Mouse (Mus musculus) lung, embryonic 14.5 days (tissue): ENCODE data around the gene H2-Oa. TPM values are rescaled to one million over a fixed set of nuclear protein-coding genes. Genes with fewer than 3 reads are reported as not detected.

Experiments used
- ATAC-seq: fragments of 200-750 bp; cut with Nextera tagmentation; 2 replicates; pipeline ENCODE4 v1.8.0; 2017; ENCODE audit warnings: mild to moderate bottlenecking, moderate TSS enrichment, moderate library complexity; ENCODE audit not compliant: insufficient read depth
- DNase-seq: peaks from one replicate; pipeline ENCODE4 v3.0.0-alpha.2; 2015
- H3K27ac ChIP-seq: fragments of 300-500 bp; sonication (generic); 2 replicates; pipeline ENCODE4 v1.5.1; 2014; ENCODE audit warnings: low read depth, mild to moderate bottlenecking, moderate library complexity
- H3K27me3 ChIP-seq: fragments of 300-500 bp; sonication (generic); 2 replicates; pipeline ENCODE4 v1.6.1; 2014; ENCODE audit warnings: low read length, control low read depth; ENCODE audit not compliant: insufficient read depth
- H3K36me3 ChIP-seq: fragments of 300-500 bp; sonication (generic); 2 replicates; pipeline ENCODE4 v1.6.1; 2014; ENCODE audit warnings: control low read depth; ENCODE audit not compliant: insufficient read depth
- H3K4me1 ChIP-seq: fragments of 300-500 bp; sonication (generic); 2 replicates; pipeline ENCODE4 v1.6.1; 2014; ENCODE audit warnings: antibody characterized with exemption, control low read depth; ENCODE audit not compliant: insufficient read depth
- H3K4me2 ChIP-seq: fragments of 300-500 bp; sonication (generic); 2 replicates; pipeline ENCODE4 v1.6.1; 2014; ENCODE audit warnings: mild to moderate bottlenecking
- H3K4me3 ChIP-seq: fragments of 300-500 bp; sonication (generic); 2 replicates; pipeline ENCODE4 v1.5.1; 2014; ENCODE audit warnings: low read depth, low read length
- H3K9ac ChIP-seq: fragments of 300-500 bp; sonication (generic); 2 replicates; pipeline ENCODE4 v1.6.1; 2014
- H3K9me3 ChIP-seq: fragments of 300-500 bp; sonication (generic); 2 replicates; pipeline ENCODE4 v1.6.1; 2016; ENCODE audit warnings: low read depth, low read length, control low read depth
- CTCF ChIP-seq: IDR thresholded peaks from 2 replicates; pipeline ENCODE4 v1.5.1; 2016; ENCODE audit warnings: antibody characterized with exemption, low read depth
- WGBS: fragments of 180-500 bp; shearing (Covaris S2); extraction: QIAGEN DNeasy Blood & Tissue Kit; methylation state at CpG from one replicate; pipeline ENCODE4 v1.1.7; 2014; 5-methylcytosine and 5-hydroxymethylcytosine counted together
- polyA plus RNA-seq: library from polyadenylated mRNA; unstranded; fragments of >200 nt; fragmentation: Nextera tagmentation; extraction: Ambion mirVana; gene quantifications from 2 replicates; pipeline ENCODE4 v1.2.1, GENCODE M21; 2014

H2-Oa gene
- 0.26 TPM in 1 of 2 replicates, not detected in the other for polyA plus RNA-seq

GRCm38 (mm10) chr17:34092197-34092875, at the start of gene H2-Oa:
H2-Oa (plus strand) TSS chr17:34092340.
- Histone ChIP-seq H3K27ac (no peak within 1 kb of the TSS), H3K4me3 (no peak within 1 kb of the TSS)
- DNase-seq: no peak

GRCm38 (mm10) chr17:34045941-34046340, 46.2 kb upstream of the H2-Oa start:
- DNase-seq: no peak
- ATAC-seq: no peak
- WGBS: 76% methylated on average over 14 of the region's 14 CpGs
- no peaks in the 10 kb centered on the region for H3K36me3 ChIP-seq
- no peak overlapping the region for H3K27ac ChIP-seq
- no peak overlapping the region for H3K4me3 ChIP-seq
- no peaks in the 10 kb centered on the region for H3K4me1 ChIP-seq
- no peak overlapping the region for H3K9ac ChIP-seq
- no peak overlapping the region for H3K4me2 ChIP-seq
- H3K9me3 ChIP-seq: no peaks in the 10 kb centered on the region
- TF ChIP-seq CTCF: no peak
- H3K27me3 ChIP-seq: 0 out of 2 replicates have a peak, but pooled peaks cover 3% of the 10 kb centered on the region

More at GRCm38 (mm10) chr17:34092197-34092875, at the start of gene H2-Oa:
- no peak for ATAC-seq
- H3K4me1 ChIP-seq: no peaks in the 10 kb centered on the region
- H3K9me3 ChIP-seq: no peaks in the 10 kb centered on the region
- no peaks in the 10 kb centered on the region for H3K27me3 ChIP-seq
- 26% methylated on average over 11 of the region's 11 CpGs for WGBS
- H3K4me2 ChIP-seq: no peak within 1 kb of the TSS
- H3K9ac ChIP-seq: no peak within 1 kb of the TSS
- no peak for TF ChIP-seq CTCF
- H3K36me3 ChIP-seq: no peaks in the 10 kb centered on the region

- no peaks in the 10 kb centered on the region for H3K36me3 ChIP-seq
- no peak overlapping the region for H3K9ac ChIP-seq
- H3K4me3 ChIP-seq: no peak overlapping the region
- no peak overlapping the region for H3K27ac ChIP-seq
- ATAC-seq (no peak), DNase-seq (no peak)
- no peaks in the 10 kb centered on the region for H3K4me1 ChIP-seq
- WGBS: 82% methylated on average over 5 of the region's 5 CpGs
- no peak overlapping the region for H3K4me2 ChIP-seq
- no peaks in the 10 kb centered on the region for H3K9me3 ChIP-seq
- no peak for TF ChIP-seq CTCF
- no peaks in the 10 kb centered on the region for H3K27me3 ChIP-seq
These were observed 44.6 kb upstream of the H2-Oa start for GRCm38 (mm10) chr17:34047404-34048050.

GRCm38 (mm10) chr17:34057224-34057623, 34.9 kb upstream of the H2-Oa start:
- ATAC-seq (no peak), DNase-seq (no peak)
- Histone ChIP-seq H3K9ac (no peak overlapping the region), H3K36me3 (no peaks in the 10 kb centered on the region), H3K4me2 (no peak overlapping the region), H3K4me1 (no peaks in the 10 kb centered on the region), H3K9me3 (no peaks in the 10 kb centered on the region), H3K27ac (no peak overlapping the region), H3K27me3 (no peaks in the 10 kb centered on the region), H3K4me3 (no peak overlapping the region)
- TF ChIP-seq CTCF: no peak
- 42% methylated on average over 7 of the region's 7 CpGs for WGBS

- DNase-seq (no peak), ATAC-seq (no peak)
- WGBS: 43% methylated on average over 3 of the region's 3 CpGs
- Histone ChIP-seq H3K27me3 (no peaks in the 10 kb centered on the region), H3K9ac (no peak overlapping the region), H3K36me3 (no peaks in the 10 kb centered on the region), H3K4me1 (no peaks in the 10 kb centered on the region), H3K27ac (no peak overlapping the region), H3K4me2 (no peak overlapping the region), H3K9me3 (no peaks in the 10 kb centered on the region), H3K4me3 (no peak overlapping the region)
- TF ChIP-seq CTCF: no peak
These were observed 23.3 kb upstream of the H2-Oa start for GRCm38 (mm10) chr17:34068864-34069263.

- Histone ChIP-seq H3K4me3 (no peak overlapping the region), H3K4me2 (no peak overlapping the region), H3K9me3 (no peaks in the 10 kb centered on the region), H3K27ac (no peak overlapping the region), H3K27me3 (peaks cover 6% of the 10 kb centered on the region; the same call in 1 of the 2 replicates), H3K4me1 (no peaks in the 10 kb centered on the region), H3K36me3 (no peaks in the 10 kb centered on the region), H3K9ac (no peak overlapping the region)
- WGBS: 67% methylated on average over 5 of the region's 5 CpGs
- no peak for TF ChIP-seq CTCF
- ATAC-seq: no peak
- DNase-seq: no peak
These were observed 20.0 kb upstream of the H2-Oa start for GRCm38 (mm10) chr17:34072091-34072490.

- no peak overlapping the region for H3K4me3 ChIP-seq
- DNase-seq (peak; percentile 86), ATAC-seq (no peak)
- no peak overlapping the region for H3K27ac ChIP-seq
- H3K9ac ChIP-seq: no peak overlapping the region
- TF ChIP-seq CTCF: peak; percentile 71
- H3K4me2 ChIP-seq: no peak overlapping the region
- no peaks in the 10 kb centered on the region for H3K4me1 ChIP-seq
- peaks cover 6% of the 10 kb centered on the region; the same call in 1 of the 2 replicates for H3K27me3 ChIP-seq
- H3K36me3 ChIP-seq: no peaks in the 10 kb centered on the region
- H3K9me3 ChIP-seq: no peaks in the 10 kb centered on the region
- 37% methylated on average over 7 of the region's 7 CpGs for WGBS
These were observed 16.9 kb upstream of the H2-Oa start for GRCm38 (mm10) chr17:34075271-34075670.
